Mouse (Mus musculus) right cerebral cortex, postnatal 25 days (tissue): ENCODE measurements around the gene Blvrb.

Experiments used
- DNase-seq: peaks from one replicate; pipeline ENCODE4 v3.0.0; 2022

The Blvrb gene

GRCm38 (mm10) chr7:27449256-27449862 is 1.6 kb downstream of the Blvrb start:
- DNase-seq = peak; percentile 33

GRCm38 (mm10) chr7:27451359-27451758 is 3.6 kb downstream of the Blvrb start:
- no peak for DNase-seq

- DNase-seq = no peak
These were observed 4.5 kb downstream of the Blvrb start for GRCm38 (mm10) chr7:27452206-27452770.

GRCm38 (mm10) chr7:27454461-27455121 is 6.8 kb downstream of the Blvrb start:
- no peak for DNase-seq

GRCm38 (mm10) chr7:27455273-27455672 is 7.5 kb downstream of the Blvrb start:
- DNase-seq = no peak

- DNase-seq = no peak
These were observed 10.8 kb downstream of the Blvrb start for GRCm38 (mm10) chr7:27458614-27459013.

GRCm38 (mm10) chr7:27459640-27460039 is 11.9 kb downstream of the Blvrb start:
- no peak for DNase-seq

- DNase-seq = no peak
These were observed 12.7 kb downstream of the Blvrb start for GRCm38 (mm10) chr7:27460477-27460876.

- no peak for DNase-seq
These were observed 19.9 kb downstream of the Blvrb start for GRCm38 (mm10) chr7:27467648-27468047.

GRCm38 (mm10) chr7:27471390-27472120 is 23.8 kb downstream of the Blvrb start:
- DNase-seq = no peak

- no peak for DNase-seq
These were observed 24.8 kb downstream of the Blvrb start for GRCm38 (mm10) chr7:27472596-27472995.

GRCm38 (mm10) chr7:27473156-27473834 is 25.5 kb downstream of the Blvrb start, which contains the start of gene Sertad3:
Gene Sertad3, plus strand, starts transcription at chr7:27473768.
- DNase-seq = peak; percentile 96

- no peak for DNase-seq
These were observed 26.2 kb downstream of the Blvrb start for GRCm38 (mm10) chr7:27473835-27474489.

GRCm38 (mm10) chr7:27474490-27474954 is 26.7 kb downstream of the Blvrb start:
- peak; percentile 96 for DNase-seq

GRCm38 (mm10) chr7:27475596-27475995 is 27.8 kb downstream of the Blvrb start:
- DNase-seq = no peak

GRCm38 (mm10) chr7:27476098-27476635 is 28.4 kb downstream of the Blvrb start:
- no peak for DNase-seq

- no peak for DNase-seq
These were observed 30.8 kb downstream of the Blvrb start for GRCm38 (mm10) chr7:27478561-27478960.

GRCm38 (mm10) chr7:27479750-27480149 is 32.0 kb downstream of the Blvrb start:
- no peak for DNase-seq

GRCm38 (mm10) chr7:27480506-27480905 is 32.7 kb downstream of the Blvrb start:
- no peak for DNase-seq

GRCm38 (mm10) chr7:27480927-27481626 is 33.3 kb downstream of the Blvrb start:
- no peak for DNase-seq

- peak; percentile 78 for DNase-seq
These were observed 33.8 kb downstream of the Blvrb start for GRCm38 (mm10) chr7:27481627-27481969.
